Mouse (Mus musculus) yolk sac, embryonic 10.5 days (tissue): ENCODE measurements around the gene Krt82.
A peak's percentile ranks its signal among the peaks of the same experiment; 100 is the strongest.

Experiments used
- DNase-seq: peaks from one replicate; pipeline ENCODE4 v3.0.0-alpha.2; 2017; ENCODE audit warnings: low spot score

Gene Krt82

DNA sequence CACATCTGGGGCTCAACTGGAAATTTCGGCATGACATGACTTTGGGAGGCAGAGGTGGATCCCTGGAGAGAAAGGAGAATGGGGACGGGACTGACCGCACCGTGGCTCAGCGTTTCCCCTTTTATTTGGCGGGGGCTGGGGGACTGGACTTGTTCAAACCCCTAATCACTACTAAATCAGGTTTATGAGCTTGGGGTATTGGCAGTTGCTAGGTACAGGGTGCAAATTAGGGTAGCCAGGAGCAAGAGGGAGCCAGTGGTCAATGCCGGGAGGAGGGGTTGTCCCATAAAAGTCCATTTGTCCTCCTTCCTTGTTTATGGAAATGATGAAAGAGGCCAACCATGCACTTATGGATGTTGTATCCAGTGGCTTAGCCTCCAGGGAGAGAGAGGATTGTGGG lies at the start of gene Krt82:
TSS of gene Krt82 (minus strand) at position 101 of the 400 bp plus-strand sequence.
- no peak for DNase-seq

DNA sequence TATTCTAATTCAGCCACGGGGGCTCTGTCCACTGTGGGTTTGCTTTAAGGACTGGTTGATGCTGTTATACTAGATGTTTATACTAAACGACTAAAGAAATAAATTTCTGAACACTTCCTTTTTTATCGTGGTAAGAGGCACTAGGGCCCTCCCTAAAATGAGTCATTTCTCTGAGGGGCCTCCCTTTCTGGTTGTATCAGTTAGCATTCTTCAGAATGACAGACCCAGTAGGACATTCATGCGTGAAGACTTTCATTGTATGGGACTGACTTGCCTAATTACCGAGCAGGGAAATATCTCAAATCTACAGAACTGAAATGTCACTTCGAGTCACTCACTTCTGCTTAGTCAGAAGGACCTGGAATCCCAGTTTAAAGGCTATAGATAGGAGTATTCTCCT lies 48.7 kb upstream of the Krt82 start:
- no peak for DNase-seq

GRCm38 (mm10) chr15:101588216-101588615 lies 37.7 kb upstream of the Krt82 start:
- DNase-seq = no peak

- DNase-seq = no peak
These were observed 34.0 kb upstream of the Krt82 start for GRCm38 (mm10) chr15:101584456-101584855.

GRCm38 (mm10) chr15:101583211-101583965 lies 32.9 kb upstream of the Krt82 start:
- no peak for DNase-seq

DNA sequence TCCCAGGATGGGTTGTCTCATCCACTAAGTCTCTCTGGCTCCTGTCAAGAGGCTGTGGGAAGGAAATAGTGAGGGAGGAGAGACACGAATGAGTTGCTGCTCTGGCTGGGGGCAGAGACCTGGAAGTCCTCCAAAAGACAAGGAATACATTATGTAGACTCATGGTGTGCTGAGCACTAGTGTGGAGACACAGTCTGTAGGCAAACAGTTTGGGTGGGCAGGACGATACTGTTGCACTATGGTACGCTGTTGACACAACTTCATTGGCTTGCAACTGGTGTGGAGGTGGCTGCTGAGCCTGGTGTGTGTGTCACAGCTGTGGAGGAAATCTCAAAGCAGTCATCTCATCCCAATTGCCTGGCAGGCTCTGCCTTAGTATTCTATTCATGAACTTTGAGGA lies 31.2 kb upstream of the Krt82 start:
- DNase-seq = no peak

- DNase-seq = no peak
These were observed 25.0 kb upstream of the Krt82 start for GRCm38 (mm10) chr15:101575506-101575905.

- no peak for DNase-seq
These were observed 23.4 kb upstream of the Krt82 start, which contains the start of gene Krt75 for GRCm38 (mm10) chr15:101573796-101574345. Gene Krt75 (minus strand): TSS chr15:101573904.

DNA sequence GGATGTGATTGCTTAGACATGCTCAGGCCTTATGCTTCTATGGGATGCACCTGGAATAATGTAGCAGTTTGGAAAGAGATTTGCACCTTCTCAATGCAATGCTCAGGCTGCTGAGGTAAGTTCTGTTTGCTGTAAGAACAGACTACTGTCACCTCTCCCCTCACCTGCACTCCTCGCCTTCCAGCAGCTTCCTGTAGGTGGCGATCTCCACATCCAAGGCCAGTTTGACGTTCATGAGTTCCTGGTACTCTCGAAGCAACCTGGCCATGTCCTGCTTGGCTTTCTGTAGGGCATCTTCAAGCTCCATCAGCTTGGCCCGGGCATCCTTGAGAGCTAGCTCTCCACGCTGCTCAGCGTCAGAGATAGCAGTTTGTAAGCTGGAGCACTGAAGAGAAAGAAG lies 17.3 kb upstream of the Krt82 start:
- DNase-seq = no peak

GRCm38 (mm10) chr15:101562850-101563249 lies 12.4 kb upstream of the Krt82 start, which contains the start of gene Krt90:
Gene Krt90 (minus strand): TSS chr15:101562950.
- DNase-seq = no peak

- DNase-seq = peak; percentile 8
These were observed 7.7 kb upstream of the Krt82 start for GRCm38 (mm10) chr15:101558034-101558646.

- peak; percentile 6 for DNase-seq
These were observed 2.7 kb upstream of the Krt82 start for GRCm38 (mm10) chr15:101553169-101553568.

GRCm38 (mm10) chr15:101552188-101552587 lies 1.7 kb upstream of the Krt82 start:
- no peak for DNase-seq

- DNase-seq = no peak
These were observed 6.0 kb downstream of the Krt82 start for GRCm38 (mm10) chr15:101544478-101544877.

DNA sequence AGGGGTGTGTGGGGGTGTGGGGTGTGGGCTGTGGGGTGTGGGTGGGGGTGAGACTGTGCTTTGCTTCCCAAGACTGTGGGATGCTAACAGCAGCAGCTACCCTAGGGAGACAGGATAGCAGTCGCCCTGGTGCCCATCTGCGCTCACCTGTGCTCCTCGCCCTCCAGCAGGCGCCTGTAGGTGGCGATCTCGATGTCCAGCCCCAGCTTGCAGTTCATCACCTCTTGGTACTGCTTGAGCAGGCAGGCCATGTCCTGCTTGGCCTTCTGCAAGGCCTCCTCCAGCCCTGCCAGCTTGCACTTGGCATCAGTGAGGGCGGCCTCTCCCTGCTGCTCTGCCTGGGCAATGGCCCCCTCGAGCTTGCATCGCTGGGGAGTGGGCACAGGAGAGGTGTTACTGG lies 7.9 kb downstream of the Krt82 start:
- DNase-seq = no peak

- DNase-seq = no peak
These were observed 11.9 kb downstream of the Krt82 start for GRCm38 (mm10) chr15:101538580-101538900.

DNA sequence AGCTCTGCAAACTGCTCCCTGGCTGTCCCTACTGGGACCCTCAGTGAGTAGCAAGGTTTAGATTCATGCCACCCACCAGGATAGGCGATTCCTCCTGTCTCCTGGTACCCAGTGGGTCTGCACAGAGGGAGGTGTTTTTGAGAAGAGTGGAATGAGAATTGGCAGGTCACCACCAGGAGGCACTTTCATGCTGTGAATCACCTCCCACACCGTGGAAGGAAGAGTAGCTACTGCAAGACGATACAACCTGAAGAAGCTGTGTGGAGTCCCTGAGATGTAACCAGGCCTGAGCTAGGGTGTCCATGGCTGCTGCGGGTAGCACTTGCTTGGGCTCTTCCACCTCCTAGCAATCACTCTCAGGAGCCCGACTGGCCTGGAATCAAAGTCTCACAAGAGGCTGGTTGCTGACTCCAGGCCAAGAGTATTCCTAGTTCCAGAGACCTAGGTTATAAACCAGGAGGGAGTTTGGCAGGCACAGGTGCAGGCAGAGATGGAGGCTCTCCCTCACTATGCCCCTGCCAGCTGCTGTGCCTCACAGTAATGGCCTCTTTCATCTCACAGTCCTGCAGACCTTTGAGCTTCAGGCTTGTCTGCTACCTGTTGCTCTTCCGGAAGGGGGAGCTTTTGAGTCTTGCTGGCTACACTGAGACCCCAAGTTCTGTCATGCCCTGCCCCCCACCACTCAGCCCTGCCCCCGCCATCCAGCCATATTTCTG lies 12.4 kb downstream of the Krt82 start:
- no peak for DNase-seq

GRCm38 (mm10) chr15:101536054-101536850 lies 14.2 kb downstream of the Krt82 start:
- no peak for DNase-seq

DNA sequence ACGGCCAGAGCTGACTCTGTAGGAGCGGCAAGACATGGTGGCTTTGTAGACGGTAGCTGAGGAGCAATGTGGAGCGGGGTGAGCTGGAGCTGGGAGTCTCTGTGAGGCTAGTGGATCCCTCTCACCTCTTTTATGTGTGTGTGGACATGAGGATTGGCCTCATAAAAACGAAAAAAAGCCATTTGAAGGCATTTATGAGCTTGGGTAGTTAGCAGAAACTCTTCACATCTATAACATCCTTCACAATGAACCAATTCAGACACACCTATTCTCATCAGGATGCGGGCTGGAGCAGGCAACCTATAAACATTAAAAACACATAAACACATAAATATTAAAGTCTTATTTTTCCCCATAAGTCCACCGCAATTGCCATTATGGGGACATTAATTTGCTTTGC lies 17.7 kb downstream of the Krt82 start, which contains the start of gene Krt84:
TSS of gene Krt84 (minus strand) at position 101 of the 400 bp plus-strand sequence.
- no peak for DNase-seq

DNA sequence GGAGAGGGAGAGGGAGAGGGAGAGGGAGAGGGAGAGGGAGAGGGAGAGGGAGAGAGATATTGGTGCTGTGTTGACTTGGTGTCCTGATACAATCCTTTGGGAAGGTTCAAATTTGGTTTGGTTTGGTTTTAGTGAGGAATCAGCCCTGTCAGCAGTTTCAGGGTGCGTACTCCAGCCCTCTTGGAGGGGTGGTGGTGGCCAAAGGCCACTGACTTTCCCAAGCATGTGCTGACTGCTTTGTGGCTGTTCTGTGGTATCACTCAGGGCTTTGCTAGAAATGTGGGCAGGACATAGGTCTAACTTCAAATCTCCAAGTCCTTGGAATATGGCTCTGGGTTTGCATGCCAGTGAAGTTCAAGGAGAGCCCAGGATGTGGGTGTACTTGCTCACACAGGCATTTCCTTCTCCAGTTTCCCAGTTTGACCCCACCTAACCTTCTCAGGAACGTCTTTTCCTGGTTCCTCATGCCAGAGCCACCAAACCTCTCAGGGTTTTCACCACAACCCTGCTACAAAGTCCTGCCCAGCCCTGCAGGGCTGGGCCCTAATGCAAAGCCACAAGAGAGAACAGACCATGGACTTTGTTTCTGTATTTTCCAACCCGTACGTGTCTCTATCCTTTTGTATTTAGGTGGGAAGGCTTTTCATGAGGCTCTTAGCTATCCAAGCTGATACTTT lies 27.8 kb downstream of the Krt82 start:
- no peak for DNase-seq

- peak; percentile 19 for DNase-seq
These were observed 30.7 kb downstream of the Krt82 start for GRCm38 (mm10) chr15:101519792-101520191.
